Mouse (Mus musculus): ENCODE measurements around the gene Haghl. TPM values are rescaled to one million over a fixed set of nuclear protein-coding genes. Genes with fewer than 3 reads are reported as not detected.

Haghl gene
- polyA plus RNA-seq, 1 experiment from 2014 or later, result 169 TPM

DNA sequence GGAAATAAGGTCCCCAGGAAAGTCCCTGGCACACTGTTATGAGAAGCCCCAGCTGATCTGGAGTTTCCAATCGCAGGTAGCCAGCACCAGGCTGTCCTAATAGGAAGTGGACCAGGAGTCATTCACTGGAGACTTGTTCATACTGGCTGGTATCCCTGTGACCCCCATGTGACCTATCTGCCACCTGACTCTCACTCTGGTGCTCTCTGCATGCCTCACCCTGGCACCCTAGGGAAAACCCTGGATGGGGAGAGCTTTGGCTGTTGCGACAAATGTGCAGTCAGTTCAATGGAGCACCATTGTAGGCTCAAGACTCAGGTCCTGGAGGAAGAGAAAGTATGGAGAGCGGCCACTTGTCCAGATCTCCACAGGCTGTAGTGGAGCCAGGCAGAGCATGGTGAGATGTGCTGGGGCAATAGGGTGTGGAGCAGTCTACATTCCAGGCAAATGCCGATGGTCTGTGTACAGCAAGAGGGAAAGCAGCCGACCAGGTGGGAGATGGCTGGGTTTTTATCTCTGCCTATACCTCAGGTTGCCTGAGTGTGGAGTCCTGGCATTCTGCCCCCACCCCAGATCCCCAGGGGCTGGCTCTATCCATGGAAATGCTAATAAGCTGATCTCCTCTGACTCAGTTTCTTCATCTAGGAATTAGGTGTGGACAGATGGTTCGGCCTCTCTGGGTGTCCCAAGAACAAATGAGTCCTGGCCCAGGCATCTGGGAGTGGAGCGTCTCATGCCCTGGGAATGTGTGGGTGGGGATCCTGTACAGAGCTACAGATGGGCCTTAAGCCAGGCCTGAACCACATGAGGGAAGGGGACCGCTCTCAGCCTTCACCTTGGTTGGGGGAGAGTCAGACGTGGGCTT lies 28.9 kb downstream of the Haghl start:
- Histone ChIP-seq H3K36me3 (ENCODE audit: control insufficient read depth, insufficient read depth, low read length) (no peaks in the 10 kb centered on the region), H3K4me2 (ENCODE audit: low read length) (no peak overlapping the region), H3K9ac (ENCODE audit: low read depth, low read length) (no peak overlapping the region), H3K4me1 (ENCODE audit: control insufficient read depth, insufficient read depth, low read depth, low read length) (no peaks in the 10 kb centered on the region; the same call in 1 of the 2 replicates), H3K27me3 (replicated peaks; ENCODE audit: control insufficient read depth, insufficient read depth, low read length) (no peaks in the 10 kb centered on the region), H3K27ac (ENCODE audit: low read depth, low read length) (no peak overlapping the region), H3K4me3 (ENCODE audit: low read length) (no peak overlapping the region), H3K9me3 (ENCODE audit: control insufficient read depth, low read length) (no peaks in the 10 kb centered on the region)
- WGBS, result 81% methylated on average over 9 of the region's 9 CpGs
- no peak for ATAC-seq

DNA sequence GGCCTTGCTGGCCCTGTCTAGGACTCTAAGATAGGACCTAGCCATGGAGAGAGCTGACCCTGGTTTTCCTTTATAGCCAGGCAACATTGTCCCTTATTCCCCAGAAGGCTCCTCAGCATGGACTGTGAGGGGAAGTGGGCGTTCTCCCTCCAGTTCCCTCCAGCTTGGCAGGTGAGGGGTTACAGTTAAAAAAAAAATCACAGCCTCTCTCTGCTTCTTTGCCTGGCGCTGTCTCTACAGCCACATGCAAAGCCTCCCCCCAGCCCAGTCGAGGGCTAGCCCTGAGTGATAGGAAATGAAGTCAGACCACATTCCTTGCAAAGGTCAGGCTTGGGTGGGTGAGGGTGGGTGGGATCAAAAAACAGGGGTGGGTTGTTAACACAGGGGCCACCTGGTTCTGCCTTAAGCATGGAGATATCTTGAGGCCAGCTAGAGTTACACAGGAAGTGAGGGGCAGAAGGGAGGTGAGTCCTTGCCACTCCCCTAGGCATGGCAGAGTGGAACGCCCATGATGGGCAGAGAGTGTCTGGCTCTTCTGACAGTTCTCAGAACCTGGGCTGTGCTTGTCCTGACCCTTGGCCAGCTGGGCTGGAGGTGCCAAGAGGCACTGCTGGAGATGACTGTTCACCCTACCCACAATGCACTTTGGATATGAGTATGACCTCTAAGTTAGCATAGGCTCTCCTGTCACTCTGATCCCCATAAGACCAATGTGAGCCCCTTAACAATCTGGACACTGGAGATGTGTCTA lies 29.7 kb downstream of the Haghl start:
- Histone ChIP-seq H3K4me1 (ENCODE audit: control insufficient read depth, insufficient read depth, low read depth, low read length) (no peaks in the 10 kb centered on the region; the same call in 1 of the 2 replicates), H3K36me3 (ENCODE audit: control insufficient read depth, insufficient read depth, low read length) (no peaks in the 10 kb centered on the region), H3K9me3 (ENCODE audit: control insufficient read depth, low read length) (no peaks in the 10 kb centered on the region), H3K27me3 (replicated peaks; ENCODE audit: control insufficient read depth, insufficient read depth, low read length) (no peaks in the 10 kb centered on the region), H3K9ac (ENCODE audit: low read depth, low read length) (no peak overlapping the region), H3K4me2 (ENCODE audit: low read length) (no peak overlapping the region), H3K27ac (ENCODE audit: low read depth, low read length) (no peak overlapping the region), H3K4me3 (ENCODE audit: low read length) (no peak overlapping the region)
- ATAC-seq, result no peak
- WGBS, result 70% methylated on average over 4 of the region's 4 CpGs

DNA sequence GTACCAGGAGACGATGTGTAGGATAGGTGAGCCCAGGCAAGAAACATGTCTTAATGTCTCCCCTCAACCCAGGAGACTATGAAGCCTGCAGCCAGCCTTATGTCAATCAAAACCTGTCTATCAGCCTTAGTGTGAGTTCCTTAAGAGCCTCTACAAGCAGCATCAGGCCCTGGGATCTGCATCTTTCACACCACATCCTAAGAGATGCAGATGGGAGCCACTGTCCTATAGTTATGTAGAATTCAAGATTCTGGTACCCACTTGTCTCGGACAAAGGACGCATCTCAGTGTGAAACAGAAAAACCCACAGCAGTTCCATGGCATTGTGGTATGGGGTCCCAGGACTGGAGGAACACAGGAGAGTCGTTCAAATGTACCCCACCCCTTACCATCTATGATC lies 30.4 kb downstream of the Haghl start:
- Histone ChIP-seq H3K4me1 (ENCODE audit: control insufficient read depth, insufficient read depth, low read depth, low read length) (no peaks in the 10 kb centered on the region; the same call in 1 of the 2 replicates), H3K9ac (ENCODE audit: low read depth, low read length) (no peak overlapping the region), H3K27ac (ENCODE audit: low read depth, low read length) (no peak overlapping the region), H3K27me3 (replicated peaks; ENCODE audit: control insufficient read depth, insufficient read depth, low read length) (no peaks in the 10 kb centered on the region), H3K4me2 (ENCODE audit: low read length) (no peak overlapping the region), H3K9me3 (ENCODE audit: control insufficient read depth, low read length) (no peaks in the 10 kb centered on the region), H3K4me3 (ENCODE audit: low read length) (no peak overlapping the region), H3K36me3 (ENCODE audit: control insufficient read depth, insufficient read depth, low read length) (no peaks in the 10 kb centered on the region)
- ATAC-seq, result no peak
- 74% methylated on average over 4 of the region's 4 CpGs for WGBS

DNA sequence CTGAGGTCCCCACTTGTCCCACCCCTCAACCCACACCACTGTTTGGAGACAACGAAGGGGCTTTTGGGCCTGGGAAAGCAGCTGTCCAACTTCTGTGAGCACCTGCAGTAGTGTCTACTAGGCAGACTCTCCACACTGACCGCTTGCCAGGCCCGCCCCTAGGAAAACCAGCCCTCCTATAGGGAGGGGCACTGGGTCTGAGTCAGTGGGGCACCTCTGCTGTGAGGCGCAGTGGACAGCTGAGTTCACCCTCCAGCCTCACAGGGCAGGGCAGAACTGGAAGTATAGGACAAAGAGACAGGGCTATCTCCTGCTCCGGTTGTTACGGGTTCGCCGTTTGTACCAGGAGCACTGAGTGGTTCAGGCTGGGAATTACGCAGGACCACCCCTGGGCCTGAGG lies 31.2 kb downstream of the Haghl start, which contains the start of gene Msln:
Gene Msln, minus strand, starts transcription at position 138 of the 400 bp plus-strand sequence.
- Histone ChIP-seq H3K9me3 (ENCODE audit: control insufficient read depth, low read length) (no peaks in the 10 kb centered on the region), H3K4me2 (ENCODE audit: low read length) (no peak within 1 kb of the TSS), H3K9ac (ENCODE audit: low read depth, low read length) (no peak within 1 kb of the TSS), H3K4me1 (ENCODE audit: control insufficient read depth, insufficient read depth, low read depth, low read length) (no peaks in the 10 kb centered on the region; the same call in 1 of the 2 replicates), H3K36me3 (ENCODE audit: control insufficient read depth, insufficient read depth, low read length) (no peaks in the 10 kb centered on the region), H3K27ac (ENCODE audit: low read depth, low read length) (no peak within 1 kb of the TSS), H3K27me3 (replicated peaks; ENCODE audit: control insufficient read depth, insufficient read depth, low read length) (no peaks in the 10 kb centered on the region), H3K4me3 (ENCODE audit: low read length) (no peak within 1 kb of the TSS)
- ATAC-seq, result no peak
- WGBS, result 87% methylated on average over 9 of the region's 9 CpGs

DNA sequence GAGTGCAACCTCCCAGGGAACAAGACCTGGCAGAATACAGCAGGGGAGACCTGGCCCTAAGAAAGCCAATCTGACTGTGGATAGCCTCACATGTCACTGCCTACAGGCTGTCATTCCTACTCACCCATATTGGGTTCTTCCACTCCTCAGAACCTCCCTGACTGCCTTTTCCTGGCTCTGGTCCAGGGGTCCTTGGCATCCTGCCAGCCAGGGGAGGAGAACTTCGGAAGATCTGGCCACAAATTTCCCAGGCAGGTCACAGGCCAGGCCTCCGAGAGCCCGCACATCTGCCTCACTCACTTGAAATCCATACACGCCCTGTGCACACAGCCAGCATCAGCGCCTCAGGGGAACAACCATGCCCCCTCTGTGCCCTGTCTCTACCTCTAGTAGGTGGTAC lies 34.0 kb downstream of the Haghl start:
- WGBS, result 36% methylated on average over 5 of the region's 5 CpGs
- no peaks in the 10 kb centered on the region for H3K27me3 ChIP-seq (replicated peaks; ENCODE audit: control insufficient read depth, insufficient read depth, low read length)
- H3K9me3 ChIP-seq (ENCODE audit: control insufficient read depth, low read length), result no peaks in the 10 kb centered on the region
- ATAC-seq, result no peak
- no peaks in the 10 kb centered on the region; the same call in 1 of the 2 replicates for H3K4me1 ChIP-seq (ENCODE audit: control insufficient read depth, insufficient read depth, low read depth, low read length)
- no peak overlapping the region for H3K27ac ChIP-seq (ENCODE audit: low read depth, low read length)
- H3K4me3 ChIP-seq (ENCODE audit: low read length), result no peak overlapping the region
- no peak overlapping the region for H3K9ac ChIP-seq (ENCODE audit: low read depth, low read length)
- H3K36me3 ChIP-seq (ENCODE audit: control insufficient read depth, insufficient read depth, low read length), result no peaks in the 10 kb centered on the region
- H3K4me2 ChIP-seq (ENCODE audit: low read length), result no peak overlapping the region

DNA sequence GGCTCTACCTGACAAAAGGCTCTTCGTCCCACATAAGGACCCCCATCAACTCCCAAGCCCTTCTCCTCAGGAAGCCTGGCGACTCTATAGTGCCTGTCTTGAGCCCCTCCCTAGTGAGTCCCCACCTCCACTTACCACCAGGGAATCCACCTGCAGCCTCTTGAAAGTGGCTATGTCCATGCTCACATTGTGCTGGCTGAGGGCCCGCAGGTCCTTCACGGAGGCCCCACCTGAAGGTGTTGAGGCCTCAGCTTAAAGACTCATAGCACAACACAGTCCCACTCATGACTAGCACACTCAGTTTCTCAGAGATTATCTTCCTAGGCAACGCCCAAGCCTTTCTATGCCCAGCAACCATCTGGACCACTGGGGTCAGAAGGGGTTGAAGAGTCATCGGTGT lies 36.2 kb downstream of the Haghl start:
- Histone ChIP-seq H3K4me2 (ENCODE audit: low read length) (no peak overlapping the region), H3K9ac (ENCODE audit: low read depth, low read length) (no peak overlapping the region), H3K4me1 (ENCODE audit: control insufficient read depth, insufficient read depth, low read depth, low read length) (no peaks in the 10 kb centered on the region; the same call in 1 of the 2 replicates), H3K27ac (ENCODE audit: low read depth, low read length) (no peak overlapping the region), H3K4me3 (ENCODE audit: low read length) (no peak overlapping the region), H3K27me3 (replicated peaks; ENCODE audit: control insufficient read depth, insufficient read depth, low read length) (no peaks in the 10 kb centered on the region), H3K36me3 (ENCODE audit: control insufficient read depth, insufficient read depth, low read length) (no peaks in the 10 kb centered on the region), H3K9me3 (ENCODE audit: control insufficient read depth, low read length) (no peaks in the 10 kb centered on the region)
- 85% methylated on average over 6 of the region's 6 CpGs for WGBS
- no peak for ATAC-seq

DNA sequence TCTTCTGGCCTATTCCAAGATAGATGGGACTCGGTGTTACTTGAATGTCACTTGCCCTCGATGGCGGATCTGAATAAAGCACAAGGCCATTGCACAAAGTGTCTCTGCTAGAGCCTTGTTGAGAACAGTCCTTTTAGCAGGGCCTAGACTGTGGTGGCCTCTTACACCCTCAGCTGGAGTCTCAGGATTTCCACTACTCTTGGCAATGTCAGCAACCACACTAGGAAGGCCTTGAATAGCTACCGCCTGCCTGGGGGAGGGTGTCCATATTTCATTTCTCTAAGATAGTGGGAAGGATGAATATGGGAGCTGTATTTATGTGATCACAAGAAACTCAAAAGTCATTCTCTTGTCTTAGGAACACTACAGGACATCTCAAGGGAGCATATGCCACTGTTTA lies 37.2 kb downstream of the Haghl start:
- no peaks in the 10 kb centered on the region; the same call in 1 of the 2 replicates for H3K4me1 ChIP-seq (ENCODE audit: control insufficient read depth, insufficient read depth, low read depth, low read length)
- H3K4me2 ChIP-seq (ENCODE audit: low read length), result no peak overlapping the region
- 96% methylated on average over 4 of the region's 4 CpGs for WGBS
- H3K36me3 ChIP-seq (ENCODE audit: control insufficient read depth, insufficient read depth, low read length), result no peaks in the 10 kb centered on the region
- no peak overlapping the region for H3K27ac ChIP-seq (ENCODE audit: low read depth, low read length)
- ATAC-seq, result no peak
- no peak overlapping the region for H3K4me3 ChIP-seq (ENCODE audit: low read length)
- H3K9ac ChIP-seq (ENCODE audit: low read depth, low read length), result no peak overlapping the region
- no peaks in the 10 kb centered on the region for H3K9me3 ChIP-seq (ENCODE audit: control insufficient read depth, low read length)
- no peaks in the 10 kb centered on the region for H3K27me3 ChIP-seq (replicated peaks; ENCODE audit: control insufficient read depth, insufficient read depth, low read length)

DNA sequence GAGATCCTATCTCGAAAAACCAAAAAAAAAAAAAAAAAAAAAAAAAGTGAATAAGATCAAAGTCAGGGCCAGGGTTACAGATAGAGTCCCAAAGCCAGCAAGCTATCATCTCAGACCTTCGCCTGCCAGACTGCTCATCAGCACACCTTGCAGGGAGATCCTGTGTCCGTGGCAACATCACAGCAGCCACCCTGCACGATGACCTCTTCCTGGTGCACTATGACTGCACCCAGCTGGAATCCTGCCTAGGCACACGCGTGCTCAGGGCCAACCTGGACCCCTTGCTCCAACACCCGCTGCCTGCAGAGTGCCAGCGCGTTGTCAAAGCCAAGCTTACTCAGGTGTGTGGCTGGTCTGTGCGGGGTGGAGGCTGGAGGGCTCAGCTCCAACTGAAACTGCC lies 41.2 kb downstream of the Haghl start:
- H3K9ac ChIP-seq (ENCODE audit: low read depth, low read length), result no peak overlapping the region
- no peak overlapping the region for H3K4me2 ChIP-seq (ENCODE audit: low read length)
- H3K4me1 ChIP-seq (ENCODE audit: control insufficient read depth, insufficient read depth, low read depth, low read length), result no peaks in the 10 kb centered on the region
- no peaks in the 10 kb centered on the region for H3K27me3 ChIP-seq (replicated peaks; ENCODE audit: control insufficient read depth, insufficient read depth, low read length)
- H3K36me3 ChIP-seq (ENCODE audit: control insufficient read depth, insufficient read depth, low read length), result no peaks in the 10 kb centered on the region
- no peak overlapping the region for H3K27ac ChIP-seq (ENCODE audit: low read depth, low read length)
- ATAC-seq, result no peak
- no peak overlapping the region for H3K4me3 ChIP-seq (ENCODE audit: low read length)
- H3K9me3 ChIP-seq (ENCODE audit: control insufficient read depth, low read length), result no peaks in the 10 kb centered on the region
- WGBS, result 78% methylated on average over 10 of the region's 10 CpGs

DNA sequence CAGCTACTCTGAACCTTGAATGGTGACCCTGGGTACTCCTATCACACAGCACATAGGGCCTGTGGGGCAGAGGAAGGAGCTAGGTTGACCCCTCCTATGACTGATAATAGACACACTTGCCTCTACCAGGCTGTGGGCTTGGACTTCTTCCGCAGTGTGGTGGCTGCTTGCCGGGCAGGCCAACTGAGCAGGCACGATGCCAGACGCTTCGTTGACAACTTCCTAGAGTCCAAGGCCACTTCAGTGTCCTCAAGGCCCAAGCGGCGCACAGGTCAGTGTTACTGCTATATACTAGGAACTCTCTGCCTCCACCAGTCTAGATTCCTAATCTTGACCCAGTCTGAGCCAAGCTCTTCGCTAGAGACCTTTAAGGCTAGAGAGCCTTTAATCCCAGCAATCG lies 41.6 kb downstream of the Haghl start:
- Histone ChIP-seq H3K27me3 (replicated peaks; ENCODE audit: control insufficient read depth, insufficient read depth, low read length) (no peaks in the 10 kb centered on the region), H3K9me3 (ENCODE audit: control insufficient read depth, low read length) (no peaks in the 10 kb centered on the region), H3K4me2 (ENCODE audit: low read length) (no peak overlapping the region), H3K27ac (ENCODE audit: low read depth, low read length) (no peak overlapping the region), H3K4me3 (ENCODE audit: low read length) (no peak overlapping the region), H3K9ac (ENCODE audit: low read depth, low read length) (no peak overlapping the region), H3K4me1 (ENCODE audit: control insufficient read depth, insufficient read depth, low read depth, low read length) (no peaks in the 10 kb centered on the region), H3K36me3 (ENCODE audit: control insufficient read depth, insufficient read depth, low read length) (no peaks in the 10 kb centered on the region)
- WGBS, result 91% methylated on average over 9 of the region's 9 CpGs
- ATAC-seq, result no peak
